Mouse (Mus musculus): ENCODE results near the gene Gm10354.
"Not testable (repeated sequence)": the region's sequence is repeated elsewhere in the genome, so short reads cannot be mapped to it uniquely, and the experiment has no call there.

The Gm10354 gene

GRCm38 (mm10) chr5:14955928-14956706 lies 22.6 kb downstream of the Gm10354 start:
- not testable (repeated sequence) for DNase-seq (ENCODE audit: low spot score)

GRCm38 (mm10) chr5:14953587-14953986 lies 25.1 kb downstream of the Gm10354 start:
- not testable (repeated sequence) for DNase-seq (ENCODE audit: low spot score)

- not testable (repeated sequence) for DNase-seq (ENCODE audit: low spot score)
Measured at GRCm38 (mm10) chr5:14952749-14953148, 26.0 kb downstream of the Gm10354 start.

- DNase-seq (ENCODE audit: low spot score): not testable (repeated sequence)
Measured at GRCm38 (mm10) chr5:14951822-14952221, 26.9 kb downstream of the Gm10354 start.

- not testable (repeated sequence) for DNase-seq (ENCODE audit: low spot score)
Measured at GRCm38 (mm10) chr5:14947482-14948198, 31.1 kb downstream of the Gm10354 start.

DNA sequence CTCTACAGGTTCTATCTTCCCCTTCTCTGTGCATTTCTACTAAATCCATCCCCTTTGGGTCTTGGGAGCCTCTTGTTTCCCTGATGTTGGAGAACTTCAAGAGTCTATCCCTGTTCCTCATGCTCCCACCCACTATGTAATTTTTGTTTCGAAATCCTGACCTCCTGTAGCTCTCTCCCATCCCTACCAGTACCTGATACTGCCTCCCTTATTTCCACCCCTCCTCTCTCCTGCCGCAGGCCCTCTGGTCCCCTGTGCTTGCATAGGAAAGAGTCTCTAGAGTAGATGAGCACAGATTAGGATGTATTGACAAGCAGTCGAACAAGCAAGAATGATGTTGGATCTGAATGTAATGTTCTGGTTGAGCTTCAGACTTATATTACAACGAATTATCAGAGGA lies 33.2 kb downstream of the Gm10354 start:
- DNase-seq (ENCODE audit: low spot score): not testable (repeated sequence)

- not testable (repeated sequence) for DNase-seq (ENCODE audit: low spot score)
Measured at GRCm38 (mm10) chr5:14941043-14941442, 37.7 kb downstream of the Gm10354 start.

- DNase-seq (ENCODE audit: low spot score): not testable (repeated sequence)
Measured at GRCm38 (mm10) chr5:14938329-14938728, 40.4 kb downstream of the Gm10354 start, which contains the start of gene Speer4e. Gene Speer4e, minus strand, starts transcription at chr5:14938429.

DNA sequence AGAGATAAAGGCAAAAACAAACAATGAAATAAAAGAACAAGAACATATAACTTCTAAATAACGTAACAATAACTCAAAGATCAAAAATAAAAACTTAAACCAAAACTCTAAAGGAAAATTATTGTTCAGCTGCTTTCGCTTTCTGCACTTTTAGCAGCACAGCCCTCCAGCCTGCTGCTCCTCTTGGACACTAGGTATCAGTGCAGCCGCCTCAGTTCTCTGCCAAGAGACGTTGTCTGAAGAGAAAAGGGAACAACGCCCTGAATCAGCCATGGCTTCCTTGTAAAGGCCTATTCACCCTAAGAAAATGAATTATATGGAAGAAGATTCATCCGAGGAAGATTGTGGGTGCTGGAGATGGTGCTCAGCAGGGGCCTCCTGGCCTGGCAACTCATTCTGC lies 45.0 kb downstream of the Gm10354 start:
- not testable (repeated sequence) for DNase-seq (ENCODE audit: low spot score)

GRCm38 (mm10) chr5:14927047-14927446 lies 51.7 kb downstream of the Gm10354 start:
- not testable (repeated sequence) for DNase-seq (ENCODE audit: low spot score)
